Mouse (Mus musculus): ENCODE data around the gene Tent4b.

DNA sequence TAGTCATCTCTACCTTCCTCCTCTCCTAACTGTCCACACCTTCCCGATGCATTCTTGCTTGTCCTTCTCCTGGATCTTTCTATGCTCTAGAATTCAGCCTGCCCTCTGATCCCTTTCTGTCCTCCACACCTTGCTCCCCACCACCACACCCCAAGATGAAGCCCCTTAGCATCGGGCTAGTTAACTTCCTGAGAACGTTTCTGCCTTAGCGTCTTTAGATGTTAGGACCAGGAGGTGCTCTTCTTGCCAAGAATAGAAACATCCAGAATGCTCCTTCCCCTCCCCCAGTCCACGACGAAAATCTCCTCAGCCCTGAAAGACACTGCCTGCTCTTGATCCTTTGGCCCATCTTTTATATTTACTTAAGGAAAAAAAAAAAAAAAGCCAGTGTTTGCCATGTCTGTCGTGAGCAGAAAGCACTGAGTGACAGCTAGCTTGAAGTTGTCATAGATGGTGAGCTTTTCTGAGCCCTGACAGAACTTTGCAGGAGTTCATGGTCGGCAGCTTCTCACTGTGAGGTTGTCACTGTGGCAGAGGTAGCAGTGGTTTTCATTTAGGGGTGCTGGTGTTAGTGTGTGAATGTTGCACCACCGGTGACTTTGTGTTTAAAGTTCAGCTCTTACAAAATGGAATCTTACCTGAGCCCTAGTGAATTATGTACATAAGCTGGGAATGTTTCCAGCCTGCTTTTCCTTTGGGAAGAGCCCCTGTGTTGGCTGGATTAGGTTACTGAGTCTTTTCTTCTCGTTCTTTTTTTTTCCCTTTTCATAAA, 1.9 kb downstream of the Tent4b start:
- no peak for TF ChIP-seq CTCF (IDR thresholded peaks at IDR 0.05; ENCODE audit: low read depth)
- no peak for TF ChIP-seq EP300 (IDR thresholded peaks at IDR 0.05; ENCODE audit: low read depth)
